Mouse (Mus musculus): ENCODE results near the gene Mtrex.

DNA sequence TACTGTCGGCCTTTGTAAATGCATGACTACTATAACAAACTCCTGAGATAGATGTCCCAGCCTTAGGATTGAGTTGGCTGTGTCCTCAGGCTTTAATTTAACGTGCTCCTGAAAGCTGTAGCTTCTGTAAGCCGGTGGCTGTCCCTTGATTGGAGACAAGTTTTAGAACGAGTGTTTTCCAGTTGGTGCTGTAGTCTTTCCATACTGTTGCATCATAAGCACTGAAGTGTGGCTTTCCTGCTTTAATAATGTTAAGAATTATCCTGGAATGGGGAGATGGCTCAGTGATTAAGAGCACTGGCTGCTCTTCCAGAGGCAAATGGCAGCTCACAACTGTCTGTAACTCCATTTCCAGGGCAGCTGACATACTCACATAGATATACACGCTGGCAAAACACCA is 40.1 kb upstream of the Mtrex start:
- no peak for TF ChIP-seq ZC3H11A (IDR thresholded peaks at IDR 0.05; ENCODE audit: borderline replicate concordance, low read depth, low read length)
- no peak for TF ChIP-seq CHD2 (IDR thresholded peaks at IDR 0.05; ENCODE audit: low read depth, low read length)
- no peak for TF ChIP-seq ZNF384 (IDR thresholded peaks at IDR 0.05; ENCODE audit: low read depth, low read length)
- no peak for TF ChIP-seq MAFK (IDR thresholded peaks at IDR 0.05; ENCODE audit: insufficient read depth, low read depth, low read length)
- no peak for TF ChIP-seq HCFC1 (IDR thresholded peaks at IDR 0.05; ENCODE audit: borderline replicate concordance, insufficient read depth, low read length)
